Mouse (Mus musculus) spleen, adult 12 weeks (tissue): ENCODE measurements around the gene Rtkn2.

Source experiments
- DNase-seq: peaks from one replicate; pipeline ENCODE4 v3.0.0; 2022; ENCODE audit warnings: low spot score

The Rtkn2 gene

DNA sequence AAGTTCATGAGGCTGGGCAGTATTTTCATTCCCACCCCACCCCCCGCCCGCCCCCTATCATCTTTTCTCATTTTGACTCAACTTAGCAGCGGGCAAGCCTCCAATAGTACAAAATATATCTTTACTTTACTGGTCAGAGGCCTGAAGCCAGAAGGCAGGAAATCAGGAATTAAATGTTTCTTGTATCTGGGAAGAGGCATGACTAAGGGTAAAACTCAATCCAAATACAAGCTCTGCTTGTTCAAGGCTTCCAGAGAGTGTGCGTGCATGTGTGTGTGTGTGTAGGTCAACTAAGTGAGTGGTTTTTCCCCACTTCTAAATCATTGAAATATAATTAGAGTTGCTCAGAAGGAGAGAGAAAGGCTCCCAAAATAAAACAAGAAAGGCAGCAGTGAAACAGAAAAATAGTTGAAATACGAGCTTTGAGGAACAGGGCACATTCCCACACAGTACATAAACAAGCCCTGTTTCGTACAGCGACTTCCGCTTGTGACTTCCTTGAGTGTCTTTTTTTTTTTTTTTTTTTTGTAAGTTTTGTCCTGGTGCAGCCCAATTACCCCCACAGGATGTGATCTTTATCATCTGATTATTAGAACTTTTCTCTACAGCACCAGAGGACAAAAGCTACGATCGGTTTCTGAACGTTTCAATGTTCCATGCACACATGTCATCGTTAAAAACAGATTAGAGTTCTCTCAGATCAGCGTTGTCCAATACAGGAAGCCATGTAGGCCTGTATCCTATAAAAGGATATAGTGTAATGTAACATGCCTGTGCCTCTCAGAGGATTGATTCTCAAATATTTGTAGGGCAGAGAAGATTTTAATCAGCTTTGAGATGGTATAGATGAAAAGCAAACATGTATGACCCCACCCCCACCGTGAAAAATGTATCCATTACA lies 125.8 kb downstream of the Rtkn2 start:
- DNase-seq = no peak

GRCm38 (mm10) chr10:68106351-68106950 lies 127.1 kb downstream of the Rtkn2 start:
- DNase-seq = no peak

DNA sequence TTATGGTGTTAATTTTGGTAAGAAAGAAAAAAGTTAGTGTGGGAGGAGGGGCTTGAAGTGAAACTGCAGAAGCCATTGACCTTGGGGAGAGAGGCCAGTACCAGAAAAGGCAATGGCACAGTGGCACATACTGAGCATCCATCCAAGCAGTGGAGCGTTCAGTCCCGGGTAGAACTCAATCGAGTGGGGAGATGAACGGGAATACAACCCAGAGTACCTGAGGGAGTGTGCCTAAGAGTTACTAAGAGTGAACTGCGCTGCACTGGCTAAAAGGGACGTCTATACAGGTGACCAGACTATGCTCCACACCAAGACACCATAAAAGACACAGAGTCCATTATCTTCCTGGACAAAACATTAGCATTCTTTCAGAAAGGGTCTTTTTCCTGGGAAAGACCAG lies 128.3 kb downstream of the Rtkn2 start:
- no peak for DNase-seq
